Mouse (Mus musculus): ENCODE results near the gene Nova2. TPM values are rescaled to one million over a fixed set of nuclear protein-coding genes. Genes with fewer than 3 reads are reported as not detected.

The Nova2 gene
- polyA plus RNA-seq, 1 experiment from 2014 or later: 0.60 TPM

DNA sequence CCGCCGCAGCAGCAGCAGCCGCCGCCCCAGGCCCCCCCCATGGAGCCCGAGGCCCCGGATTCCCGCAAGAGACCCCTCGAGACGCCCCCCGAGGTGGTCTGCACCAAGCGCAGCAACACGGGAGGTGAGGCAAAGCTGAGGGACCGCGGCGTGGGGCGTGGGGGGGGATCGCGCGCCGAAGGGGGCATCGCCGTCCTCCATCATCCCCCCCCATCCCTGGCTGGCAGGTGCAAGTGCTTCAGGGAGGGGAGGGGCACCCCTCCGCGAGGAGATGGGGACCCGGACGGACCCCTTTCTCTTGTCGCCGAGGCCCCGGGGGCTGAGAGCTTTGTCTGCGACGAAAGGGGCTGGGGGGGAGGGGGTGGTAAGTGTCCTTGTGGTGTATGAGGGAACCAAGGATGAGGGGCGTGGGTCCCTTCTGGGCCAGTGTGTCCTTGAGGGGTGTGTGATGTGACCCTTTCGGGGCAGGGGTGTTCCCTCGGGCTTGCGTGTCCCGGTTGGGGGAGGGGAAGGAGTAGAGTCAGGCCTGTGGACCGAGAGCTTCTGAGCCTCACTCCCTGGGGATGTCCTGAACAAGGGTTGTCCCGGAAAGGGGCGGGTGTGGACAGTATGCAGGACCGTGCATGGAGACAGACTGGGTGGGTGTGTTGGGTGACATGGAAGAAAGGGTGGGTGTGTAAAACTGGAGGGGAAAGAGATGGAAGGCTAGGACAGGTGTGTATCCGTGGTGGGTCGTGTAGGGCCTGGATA is 528 bp downstream of the Nova2 start:
- peak overlapping the region; percentile 85 for H3K9ac ChIP-seq
- H3K4me1 ChIP-seq: peaks cover 14% of the 10 kb centered on the region
- H3K27ac ChIP-seq (replicated peaks): peak overlapping the region; percentile 45
- H3K4me2 ChIP-seq: peak overlapping the region; percentile 91
- no peaks in the 10 kb centered on the region for H3K9me3 ChIP-seq
- 4% methylated on average over 39 of the region's 42 CpGs for WGBS
- no peaks in the 10 kb centered on the region for H3K36me3 ChIP-seq
- H3K4me3 ChIP-seq: peak overlapping the region; percentile 66
- peaks cover 78% of the 10 kb centered on the region for H3K27me3 ChIP-seq (replicated peaks)
- peak; percentile 18; the same call in 1 of the 2 replicates for ATAC-seq (ENCODE audit: extremely low read depth, insufficient number of reproducible peaks, low FRiP score, low TSS enrichment)

GRCm38 (mm10) chr7:18926911-18927310 is 1.2 kb downstream of the Nova2 start:
- H3K9ac ChIP-seq: 0 out of 2 replicates have a peak overlapping the region, but pooled peaks have one; percentile 85
- H3K4me3 ChIP-seq: peak overlapping the region; percentile 66
- 45% methylated on average over 6 of the region's 6 CpGs for WGBS
- H3K4me2 ChIP-seq: peak overlapping the region; percentile 91
- H3K4me1 ChIP-seq: peaks cover 12% of the 10 kb centered on the region
- peaks cover 74% of the 10 kb centered on the region for H3K27me3 ChIP-seq (replicated peaks)
- H3K27ac ChIP-seq (replicated peaks): peak overlapping the region; percentile 33
- ATAC-seq (ENCODE audit: extremely low read depth, insufficient number of reproducible peaks, low FRiP score, low TSS enrichment): no peak
- no peaks in the 10 kb centered on the region for H3K9me3 ChIP-seq
- no peaks in the 10 kb centered on the region for H3K36me3 ChIP-seq

DNA sequence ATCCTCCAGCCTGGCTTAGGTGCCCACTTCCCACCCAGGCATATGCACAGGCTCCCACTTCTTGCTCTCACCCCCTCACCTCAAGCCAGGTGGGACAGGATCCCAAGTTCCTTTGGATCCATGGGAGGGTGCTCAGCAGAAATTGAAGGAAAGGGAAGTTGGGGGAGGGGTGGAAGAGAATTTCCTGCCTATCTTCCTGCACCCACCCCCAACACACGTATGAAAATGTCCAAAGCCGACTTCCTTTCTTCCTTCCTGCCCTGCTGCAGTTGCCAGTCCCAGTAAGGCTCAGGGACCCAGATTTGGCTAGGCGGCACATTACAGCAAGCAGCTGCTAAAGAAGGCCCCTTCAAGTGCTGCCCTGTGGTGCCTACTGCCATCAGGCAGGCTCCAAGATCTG is 2.1 kb downstream of the Nova2 start:
- no peaks in the 10 kb centered on the region for H3K9me3 ChIP-seq
- H3K36me3 ChIP-seq: no peaks in the 10 kb centered on the region
- no peak overlapping the region for H3K9ac ChIP-seq
- H3K4me2 ChIP-seq: peak overlapping the region; percentile 91
- WGBS: 28% methylated on average over 3 of the region's 3 CpGs
- no peak for ATAC-seq (ENCODE audit: extremely low read depth, insufficient number of reproducible peaks, low FRiP score, low TSS enrichment)
- peaks cover 66% of the 10 kb centered on the region for H3K27me3 ChIP-seq (replicated peaks)
- peak overlapping the region; percentile 33 for H3K27ac ChIP-seq (replicated peaks)
- H3K4me1 ChIP-seq: peaks cover 12% of the 10 kb centered on the region
- H3K4me3 ChIP-seq: peak overlapping the region; percentile 66

DNA sequence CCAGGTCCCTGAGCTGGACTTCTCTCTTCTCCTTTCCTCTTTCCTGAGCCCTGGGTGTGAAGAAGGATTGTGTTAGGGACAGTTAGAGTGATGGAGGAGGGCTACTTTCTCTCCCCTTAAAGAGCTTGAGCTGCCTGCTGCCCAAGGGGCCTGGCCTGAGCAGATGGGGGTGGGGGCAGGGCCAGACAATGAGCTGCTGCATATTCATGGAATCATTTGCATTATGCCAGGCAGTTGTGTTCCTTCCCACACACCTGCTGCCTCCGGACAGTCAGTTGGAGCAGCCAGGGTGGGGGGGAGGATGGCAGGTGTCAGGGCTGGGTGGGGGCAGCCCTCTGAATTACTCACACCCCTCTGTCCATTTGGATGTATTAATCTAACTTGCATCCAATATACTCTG is 16.7 kb downstream of the Nova2 start:
- Histone ChIP-seq H3K9me3 (no peaks in the 10 kb centered on the region), H3K4me2 (no peak overlapping the region), H3K36me3 (no peaks in the 10 kb centered on the region), H3K27ac (replicated peaks) (no peak overlapping the region), H3K27me3 (replicated peaks) (peaks cover 9% of the 10 kb centered on the region; the same call in 1 of the 2 replicates), H3K9ac (no peak overlapping the region), H3K4me1 (no peaks in the 10 kb centered on the region), H3K4me3 (no peak overlapping the region)
- no peak for ATAC-seq (ENCODE audit: extremely low read depth, insufficient number of reproducible peaks, low FRiP score, low TSS enrichment)
- WGBS: 26% methylated on average over 1 of the region's 1 CpGs

DNA sequence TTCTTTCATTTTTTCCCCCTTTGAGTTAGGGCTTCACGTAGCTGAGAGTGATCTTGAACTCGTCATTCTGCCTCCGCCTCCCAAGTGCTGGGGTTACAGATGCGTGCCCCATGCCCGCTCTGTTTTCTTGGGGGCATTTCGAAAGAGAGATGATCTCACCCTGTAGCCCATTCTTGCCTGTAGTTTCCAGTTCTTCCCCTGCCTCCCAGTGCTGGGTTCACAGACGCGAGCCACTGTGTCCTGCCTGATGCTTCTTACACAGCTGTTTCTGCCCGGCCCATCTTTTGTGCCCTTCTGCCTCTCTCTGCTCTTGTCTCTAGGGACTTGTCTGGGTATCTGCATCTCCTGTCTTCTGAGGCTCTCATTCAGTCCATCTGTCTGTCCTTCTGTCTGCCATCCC is 17.1 kb downstream of the Nova2 start:
- H3K4me1 ChIP-seq: no peaks in the 10 kb centered on the region
- ATAC-seq (ENCODE audit: extremely low read depth, insufficient number of reproducible peaks, low FRiP score, low TSS enrichment): no peak
- H3K27me3 ChIP-seq (replicated peaks): peaks cover 9% of the 10 kb centered on the region; the same call in 1 of the 2 replicates
- H3K4me2 ChIP-seq: no peak overlapping the region
- H3K36me3 ChIP-seq: no peaks in the 10 kb centered on the region
- H3K9ac ChIP-seq: no peak overlapping the region
- H3K9me3 ChIP-seq: no peaks in the 10 kb centered on the region
- H3K4me3 ChIP-seq: no peak overlapping the region
- no peak overlapping the region for H3K27ac ChIP-seq (replicated peaks)
- 49% methylated on average over 9 of the region's 9 CpGs for WGBS

GRCm38 (mm10) chr7:18948151-18948550 is 22.5 kb downstream of the Nova2 start:
- WGBS: 44% methylated on average over 6 of the region's 6 CpGs
- H3K27me3 ChIP-seq (replicated peaks): peaks cover 30% of the 10 kb centered on the region
- H3K4me1 ChIP-seq: peaks cover 10% of the 10 kb centered on the region; the same call in 1 of the 2 replicates
- no peaks in the 10 kb centered on the region for H3K36me3 ChIP-seq
- no peak overlapping the region; the same call in 1 of the 2 replicates for H3K27ac ChIP-seq (replicated peaks)
- no peak overlapping the region for H3K4me3 ChIP-seq
- H3K9ac ChIP-seq: no peak overlapping the region
- no peak overlapping the region for H3K4me2 ChIP-seq
- no peaks in the 10 kb centered on the region for H3K9me3 ChIP-seq
- no peak for ATAC-seq (ENCODE audit: extremely low read depth, insufficient number of reproducible peaks, low FRiP score, low TSS enrichment)

DNA sequence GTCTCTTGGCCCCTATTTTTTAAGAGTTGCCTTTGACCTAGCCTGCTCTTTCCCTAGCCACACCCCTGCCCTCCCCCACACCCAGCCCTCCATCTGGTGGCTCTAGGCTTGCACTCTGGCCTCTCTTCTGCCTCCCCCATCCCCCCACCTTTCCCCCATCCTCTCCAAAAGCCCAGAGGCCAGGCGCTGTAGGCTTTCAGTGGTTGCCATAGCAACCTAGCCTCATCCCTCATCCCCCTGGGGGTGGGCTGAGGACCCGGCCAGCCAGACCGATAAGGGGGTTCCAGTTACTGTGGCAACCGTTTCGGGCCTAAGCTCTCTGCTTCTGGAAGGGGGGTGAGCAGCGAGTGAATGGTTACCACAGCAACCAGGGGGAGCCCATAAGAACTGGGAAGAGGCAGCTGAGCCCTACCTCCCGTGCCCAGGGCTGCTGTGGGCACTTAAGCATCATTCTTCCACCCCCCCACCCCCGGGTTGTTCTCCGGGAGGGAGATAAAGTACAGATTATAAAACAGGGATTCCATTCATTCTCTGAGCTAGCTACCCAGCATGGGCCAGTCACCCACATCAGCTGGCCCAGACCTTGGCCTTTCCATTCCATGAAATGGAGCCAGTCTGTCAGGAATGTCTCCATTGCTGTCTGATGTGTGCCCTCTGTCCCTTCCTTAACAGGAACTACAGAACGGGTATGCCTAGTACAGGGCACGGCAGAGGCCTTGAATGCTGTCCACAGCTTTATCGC is 24.3 kb downstream of the Nova2 start:
- Histone ChIP-seq H3K27ac (replicated peaks) (no peak overlapping the region), H3K27me3 (replicated peaks) (peaks cover 23% of the 10 kb centered on the region), H3K9me3 (no peaks in the 10 kb centered on the region), H3K4me3 (no peak overlapping the region), H3K4me1 (peaks cover 10% of the 10 kb centered on the region; the same call in 1 of the 2 replicates), H3K36me3 (no peaks in the 10 kb centered on the region), H3K9ac (no peak overlapping the region), H3K4me2 (no peak overlapping the region)
- ATAC-seq (ENCODE audit: extremely low read depth, insufficient number of reproducible peaks, low FRiP score, low TSS enrichment): no peak
- WGBS: 29% methylated on average over 12 of the region's 12 CpGs

- 24% methylated on average over 18 of the region's 18 CpGs for WGBS
- peaks cover 10% of the 10 kb centered on the region; the same call in 1 of the 2 replicates for H3K4me1 ChIP-seq
- H3K27ac ChIP-seq (replicated peaks): no peak overlapping the region
- ATAC-seq (ENCODE audit: extremely low read depth, insufficient number of reproducible peaks, low FRiP score, low TSS enrichment): no peak
- no peaks in the 10 kb centered on the region for H3K36me3 ChIP-seq
- H3K9me3 ChIP-seq: no peaks in the 10 kb centered on the region
- H3K9ac ChIP-seq: no peak overlapping the region
- H3K4me3 ChIP-seq: no peak overlapping the region
- peaks cover 25% of the 10 kb centered on the region for H3K27me3 ChIP-seq (replicated peaks)
- H3K4me2 ChIP-seq: no peak overlapping the region
Measured at GRCm38 (mm10) chr7:18950523-18951315, 25.0 kb downstream of the Nova2 start.

- 15% methylated on average over 15 of the region's 15 CpGs for WGBS
- H3K4me3 ChIP-seq: no peak overlapping the region
- no peak for ATAC-seq (ENCODE audit: extremely low read depth, insufficient number of reproducible peaks, low FRiP score, low TSS enrichment)
Measured at GRCm38 (mm10) chr7:18951397-18951796, 25.7 kb downstream of the Nova2 start.

GRCm38 (mm10) chr7:18957569-18958383 is 32.1 kb downstream of the Nova2 start:
- peaks cover 74% of the 10 kb centered on the region for H3K27me3 ChIP-seq (replicated peaks)
- no peaks in the 10 kb centered on the region for H3K36me3 ChIP-seq
- H3K4me1 ChIP-seq: peaks cover 31% of the 10 kb centered on the region
- H3K4me3 ChIP-seq: peak overlapping the region; percentile 62
- H3K9ac ChIP-seq: peak overlapping the region; percentile 81
- H3K9me3 ChIP-seq: no peaks in the 10 kb centered on the region
- peak overlapping the region; percentile 66 for H3K27ac ChIP-seq (replicated peaks)
- WGBS: under 1% methylated on average over 102 of the region's 107 CpGs
- peak; percentile 37; the same call in 1 of the 2 replicates for ATAC-seq (ENCODE audit: extremely low read depth, insufficient number of reproducible peaks, low FRiP score, low TSS enrichment)
- H3K4me2 ChIP-seq: peak overlapping the region; percentile 90

More at GRCm38 (mm10) chr7:18951397-18951796, 25.7 kb downstream of the Nova2 start:
- Histone ChIP-seq H3K4me2 (no peak overlapping the region), H3K36me3 (no peaks in the 10 kb centered on the region), H3K4me1 (peaks cover 10% of the 10 kb centered on the region; the same call in 1 of the 2 replicates), H3K27me3 (replicated peaks) (peaks cover 32% of the 10 kb centered on the region), H3K9me3 (no peaks in the 10 kb centered on the region), H3K27ac (replicated peaks) (no peak overlapping the region), H3K9ac (no peak overlapping the region)

Data from heart, embryonic 13.5 days (tissue).